Mouse (Mus musculus): Measurements from ENCODE around the gene Lamp3. TPM values are rescaled to one million over a fixed set of nuclear protein-coding genes. Genes with fewer than 3 reads are reported as not detected.

Lamp3 gene
- polyA plus RNA-seq, 1 experiment from 2014 or later = 0.05 TPM

Other genes with a start within 250 kb of the Lamp3 start
- not detected in 2 replicates for gene Olfr166, start 222.7 kb downstream of the Lamp3 start, polyA plus RNA-seq (2016; fragmentation: Nextera tagmentation; extraction: Ambion mirVana)
- gene Olfr167, start 184.1 kb downstream of the Lamp3 start, polyA plus RNA-seq (2016; fragmentation: Nextera tagmentation; extraction: Ambion mirVana) = not detected in 2 replicates
- not detected in 2 replicates for gene Olfr168, start 170.8 kb downstream of the Lamp3 start, polyA plus RNA-seq (2016; fragmentation: Nextera tagmentation; extraction: Ambion mirVana)
- gene Olfr169, start 134.6 kb downstream of the Lamp3 start, polyA plus RNA-seq (2016; fragmentation: Nextera tagmentation; extraction: Ambion mirVana) = not detected in 2 replicates
- not detected in 2 replicates for gene Olfr170, start 94.5 kb downstream of the Lamp3 start, polyA plus RNA-seq (2016; fragmentation: Nextera tagmentation; extraction: Ambion mirVana)
- not detected in 2 replicates for gene Olfr171, start 76.5 kb downstream of the Lamp3 start, polyA plus RNA-seq (2016; fragmentation: Nextera tagmentation; extraction: Ambion mirVana)
- gene B3gnt5, start 53.8 kb upstream of the Lamp3 start, polyA plus RNA-seq (2016; fragmentation: Nextera tagmentation; extraction: Ambion mirVana) = 21.5 and 21.8 TPM in 2 replicates

Measured in heart, embryonic 12.5 days (tissue).